Mouse (Mus musculus): ENCODE results near the gene Syce1. TPM values are rescaled to one million over a fixed set of nuclear protein-coding genes. Genes with fewer than 3 reads are reported as not detected.

Gene Syce1
- total and polyA plus RNA-seq, 3 experiments: not detected

DNA sequence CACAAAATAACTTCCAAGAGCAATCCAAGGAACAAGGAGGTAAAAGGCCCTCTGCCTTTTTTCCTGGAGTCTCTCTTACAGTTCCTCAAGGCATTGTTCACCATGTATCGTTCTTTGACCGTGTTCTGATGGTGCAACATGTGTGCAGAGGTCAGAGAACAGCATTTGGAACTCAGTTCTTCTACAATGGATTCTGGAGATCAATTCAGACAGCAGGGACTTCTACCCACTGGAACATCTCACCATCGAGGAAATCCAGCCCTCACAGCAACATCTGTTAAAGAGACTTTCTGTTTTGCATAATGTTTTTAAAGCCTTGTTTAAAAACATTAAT lies 38.9 kb downstream of the Syce1 start (continued):
- TF ChIP-seq USF2 (IDR thresholded peaks at IDR 0.05; ENCODE audit: borderline replicate concordance in 1 of 2, insufficient read depth in 1 of 2, low read depth in 1 of 2, low read length in 2 of 2) (no peak), MAZ (IDR thresholded peaks at IDR 0.05; ENCODE audit: low read depth, low read length) (no peak), ZNF384 (IDR thresholded peaks at IDR 0.05; ENCODE audit: low read depth, low read length) (no peak), POLR2AphosphoS5 (IDR thresholded peaks at IDR 0.05; ENCODE audit: borderline replicate concordance, low read depth, low read length) (no peak)

DNA sequence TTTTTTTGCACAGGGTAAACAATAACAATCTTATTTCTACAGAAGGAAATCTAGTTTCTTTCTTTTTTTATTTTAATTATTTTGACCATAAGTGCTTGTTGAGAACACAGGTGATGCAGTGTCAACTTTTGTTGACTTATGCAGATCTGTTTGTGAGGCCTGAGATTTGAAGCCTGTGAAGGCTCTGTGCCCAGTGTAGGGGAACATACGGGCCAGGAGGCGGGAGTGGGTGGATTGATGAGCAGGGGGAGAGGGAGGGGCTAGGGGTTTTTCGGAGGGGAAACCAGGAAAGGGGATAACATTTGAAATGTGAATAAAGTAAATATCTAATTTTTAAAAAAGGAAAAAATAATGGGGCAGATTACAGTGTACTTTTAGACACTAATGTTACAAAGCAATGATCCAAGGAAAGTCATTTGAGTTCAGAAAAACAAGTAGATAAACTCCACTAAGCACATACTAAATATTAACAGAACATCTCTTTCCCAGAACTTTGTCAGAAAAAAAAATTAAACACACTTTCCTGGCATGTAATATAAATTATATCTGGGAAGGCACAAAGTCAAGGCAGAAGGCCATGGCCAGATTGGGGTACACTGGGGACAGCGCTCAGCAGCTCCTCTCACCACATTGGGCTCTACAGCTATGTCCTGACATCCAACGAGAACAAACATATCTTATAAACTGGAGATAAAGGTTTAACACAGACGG lies 39.4 kb downstream of the Syce1 start:
- no peaks in the 10 kb centered on the region for H3K9me3 ChIP-seq (replicated peaks; ENCODE audit: insufficient read depth, low read length)
- H3K79me2 ChIP-seq (ENCODE audit: control insufficient read depth, insufficient read depth, low read length, poor library complexity): no peaks in the 10 kb centered on the region
- H3K9ac ChIP-seq (ENCODE audit: control insufficient read depth, low read depth, low read length, poor library complexity, severe bottlenecking): no peak overlapping the region
- H3K4me1 ChIP-seq (ENCODE audit: control insufficient read depth in 1 of 2, insufficient read depth in 2 of 2, low read length in 2 of 2): no peaks in the 10 kb centered on the region
- no peak for DNase-seq (ENCODE audit: low read depth, low spot score)
- no peak for TF ChIP-seq CHD1 (IDR thresholded peaks at IDR 0.05; ENCODE audit: low read depth, low read length)
- TF ChIP-seq ETS1 (IDR thresholded peaks at IDR 0.05; ENCODE audit: low read depth, low read length): no peak
- TF ChIP-seq MAX (IDR thresholded peaks at IDR 0.05; ENCODE audit: low read length): no peak
- TF ChIP-seq UBTF (IDR thresholded peaks at IDR 0.05; ENCODE audit: borderline replicate concordance, insufficient read depth, low read depth, low read length): no peak
- no peak for TF ChIP-seq RAD21 (IDR thresholded peaks at IDR 0.05; ENCODE audit: low read depth, low read length)
- TF ChIP-seq MAZ (IDR thresholded peaks at IDR 0.05; ENCODE audit: low read depth, low read length): no peak
- TF ChIP-seq CHD2 (IDR thresholded peaks at IDR 0.05; ENCODE audit: low read length): no peak
- no peak for TF ChIP-seq POLR2AphosphoS2 (IDR thresholded peaks at IDR 0.05; ENCODE audit: low read length)
- no peak for TF ChIP-seq GABPA (IDR thresholded peaks at IDR 0.05; ENCODE audit: low read depth, low read length)
- no peak for TF ChIP-seq SIN3A (IDR thresholded peaks at IDR 0.05; ENCODE audit: low read length)
- no peak for TF ChIP-seq TBP (IDR thresholded peaks at IDR 0.05; ENCODE audit: low read depth, low read length)
- TF ChIP-seq ELF1 (IDR thresholded peaks at IDR 0.05; ENCODE audit: low read depth, low read length): no peak
- no peak for TF ChIP-seq TAL1 (IDR thresholded peaks at IDR 0.05; ENCODE audit: low read length)
- TF ChIP-seq EP300 (IDR thresholded peaks at IDR 0.05; ENCODE audit: low read depth in 1 of 2, low read length in 2 of 2): no peak
- no peak for TF ChIP-seq RCOR1 (IDR thresholded peaks at IDR 0.05; ENCODE audit: low read depth, low read length)
- TF ChIP-seq KAT2A (conservative IDR thresholded peaks at IDR 0.05; ENCODE audit: low read depth, low read length): no peak
- TF ChIP-seq MAFK (IDR thresholded peaks at IDR 0.05; ENCODE audit: borderline replicate concordance, low read depth, low read length): no peak
- TF ChIP-seq ZNF384 (IDR thresholded peaks at IDR 0.05; ENCODE audit: low read depth, low read length): no peak
- no peak for TF ChIP-seq NELFE (IDR thresholded peaks at IDR 0.05; ENCODE audit: low read depth, low read length)
- TF ChIP-seq HCFC1 (IDR thresholded peaks at IDR 0.05; ENCODE audit: low read depth, low read length): no peak
- no peak overlapping the region for H3K27ac ChIP-seq (ENCODE audit: control insufficient read depth, low read depth, low read length)
- no peaks in the 10 kb centered on the region for H3K27me3 ChIP-seq (ENCODE audit: control insufficient read depth in 1 of 2, insufficient read depth in 2 of 2, low read length in 2 of 2)
- H3K4me3 ChIP-seq (ENCODE audit: control insufficient read depth in 1 of 2, insufficient read depth in 1 of 2, low read depth in 2 of 2, low read length in 2 of 2): no peak overlapping the region
- no peaks in the 10 kb centered on the region for H3K36me3 ChIP-seq (ENCODE audit: control insufficient read depth in 1 of 2, insufficient read depth in 2 of 2, low read length in 2 of 2)

Data from MEL (cell line).